Mouse (Mus musculus): ENCODE measurements at regions not wholly inside any gene's neighbourhood (a gene's known extent, or its start where the extent isn't known, plus 50 kb on each side); places are given as distances from the start of the nearest gene placed in this dataset.

DNA sequence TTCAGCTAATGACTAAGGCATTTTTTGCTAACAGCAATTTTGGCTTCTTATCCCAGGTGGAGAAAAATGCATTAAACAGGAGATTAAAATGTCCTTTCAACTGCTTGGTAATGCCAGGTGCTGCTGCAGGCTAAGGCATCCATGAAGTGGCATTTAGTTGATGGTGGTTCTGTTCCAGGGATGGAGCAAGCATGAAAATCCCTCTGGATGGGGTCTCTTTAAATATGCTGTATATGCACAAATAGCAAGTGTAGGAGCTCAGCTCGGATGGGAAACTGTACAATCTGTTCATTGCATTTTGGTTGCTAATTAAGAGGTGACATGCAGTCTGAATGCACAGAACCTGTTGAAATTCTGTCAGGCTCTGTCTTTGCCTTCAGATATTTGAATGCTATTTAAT, 723.0 kb upstream of the Mef2c start:
- peak; percentile 33 for DNase-seq (ENCODE audit: low read depth, low spot score)

Data from brain, adult 2 months (tissue).